In the genomic region with DNA sequence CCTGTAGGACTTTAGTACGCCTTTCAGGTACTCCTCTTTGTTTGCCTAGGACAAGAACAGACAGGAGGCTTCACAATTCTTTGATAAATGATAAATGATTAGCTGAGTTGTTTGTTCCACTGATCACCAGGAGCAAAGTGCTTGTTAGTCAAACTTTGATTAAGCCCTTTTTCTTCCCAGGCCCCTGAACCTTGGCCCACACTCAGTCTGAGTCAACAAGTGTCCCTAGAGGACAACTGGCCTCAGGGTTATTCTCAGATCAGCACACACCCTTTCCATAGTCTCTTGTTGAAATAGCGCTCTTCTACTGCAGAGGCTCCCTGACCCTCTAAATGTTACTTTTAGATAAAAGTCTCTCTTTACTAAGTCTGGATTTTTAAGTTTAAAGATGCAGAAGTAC, we compare ENCODE assay signal across 14 mouse cellular contexts. TPM values are rescaled to one million over a fixed set of nuclear protein-coding genes. Genes with fewer than 3 reads are reported as not detected.
DNase-seq lines count a peak whose midpoint lies in the region; ATAC-seq lines count a peak whose summit lies in the region.
"Had no signal": no experiment of that assay in that cellular context is flagged by ENCODE, and none has a peak within 500 bp of the region (broad histone marks: within the 10 kb centered on the region; RNA-seq: fewer than 3 reads in every experiment).

No protein-coding gene starts in this region.

- H3K4me1 ChIP-seq in hindbrain, embryonic 12.5 days: no peaks in the 10 kb centered on the region
- no peaks in the 10 kb centered on the region for H3K4me1 ChIP-seq in limb, embryonic 10.5 days
- H3K4me1 ChIP-seq: embryonic facial prominence, embryonic 15.5 days had no signal

- no peak overlapping the region for H3K27ac ChIP-seq in hindbrain, embryonic 12.5 days
- H3K27ac ChIP-seq in limb, embryonic 10.5 days: no peak overlapping the region
- H3K27ac ChIP-seq: embryonic facial prominence, embryonic 15.5 days had no signal

- no peak for ATAC-seq in inflammation-experienced regulatory T-cells, adult 6 months
- ATAC-seq in hindbrain, embryonic 12.5 days (ENCODE audit: low FRiP score): no peak
- ATAC-seq: Patski had no signal

- no peak overlapping the region for H3K4me2 ChIP-seq in hindbrain, embryonic 12.5 days (replicated peaks)
- H3K4me2 ChIP-seq: embryonic facial prominence, embryonic 15.5 days had no signal

- no peaks in the 10 kb centered on the region for H3K27me3 ChIP-seq in hindbrain, embryonic 12.5 days
- H3K27me3 ChIP-seq in limb, embryonic 10.5 days (ENCODE audit: low read depth, poor library complexity, severe bottlenecking): no peaks in the 10 kb centered on the region
- H3K27me3 ChIP-seq: embryonic facial prominence, embryonic 15.5 days had no signal

- peak; percentile 39 to 65 for DNase-seq in urinary bladder, postnatal 36 days (ENCODE audit: low spot score in 2 of 2)
- no peak for DNase-seq in urinary bladder, postnatal 4 days (ENCODE audit: low spot score in 2 of 2)
- DNase-seq in heart, postnatal 25 days (ENCODE audit: low spot score): peak; percentile 18
- DNase-seq in kidney, postnatal 4 days: peak; percentile 15 to 39
- no peak for DNase-seq in cerebellum, postnatal 25 days
- DNase-seq in limb, embryonic 10.5 days (ENCODE audit: low spot score): no peak
- DNase-seq: lung, postnatal 36 days had no signal

- intact Hi-C loops in heart, postnatal 25 days (cut with DNase I): loop anchor here (2.0 kb wide), 2 partner anchors 16 to 108 kb away; no protein-coding TSS in a partner anchor

- H3K9ac ChIP-seq in hindbrain, embryonic 12.5 days: no peak overlapping the region
- H3K9ac ChIP-seq: embryonic facial prominence, embryonic 15.5 days had no signal

- H3K4me3 ChIP-seq in hindbrain, embryonic 12.5 days: no peak overlapping the region
- no peak overlapping the region for H3K4me3 ChIP-seq in limb, embryonic 10.5 days
- H3K4me3 ChIP-seq: embryonic facial prominence, embryonic 15.5 days had no signal

- 53% methylated on average over 2 of the region's 2 CpGs for WGBS in hindbrain, embryonic 12.5 days
- WGBS in limb, embryonic 10.5 days: 72% methylated on average over 2 of the region's 2 CpGs

- no peaks in the 10 kb centered on the region for H3K36me3 ChIP-seq in hindbrain, embryonic 12.5 days
- no peaks in the 10 kb centered on the region for H3K36me3 ChIP-seq in limb, embryonic 10.5 days
- H3K36me3 ChIP-seq: embryonic facial prominence, embryonic 15.5 days had no signal

- H3K9me3 ChIP-seq in hindbrain, embryonic 12.5 days (replicated peaks): no peaks in the 10 kb centered on the region
- no peaks in the 10 kb centered on the region for H3K9me3 ChIP-seq in limb, embryonic 10.5 days (replicated peaks)
- H3K9me3 ChIP-seq: embryonic facial prominence, embryonic 15.5 days had no signal

RNA-seq across cellular contexts. Expression of gene Gm10203, which starts 11.0 kb away (rescaled TPM):
- total RNA-seq in heart, postnatal 25 days (2021): not detected
- not detected for polyA plus RNA-seq in inflammation-experienced regulatory T-cells, adult 6 months (2017; shearing (Covaris generic))
- polyA plus RNA-seq in hindbrain, embryonic 12.5 days (2016; fragmentation: Nextera tagmentation; extraction: Ambion mirVana): not detected in 2 replicates
- polyA plus RNA-seq in limb, embryonic 10.5 days (2016; fragmentation: Nextera tagmentation; extraction: Ambion mirVana): not detected in 2 replicates
- total RNA-seq: left cerebral cortex, adult 18-20 months had no signal
- polyA plus RNA-seq: embryonic facial prominence, embryonic 15.5 days; gonadal fat pad, adult 2 months; Patski; urinary bladder, adult 2 months had no signal

RNA-seq across cellular contexts. Expression of gene Dennd5b, which starts 17.5 kb away (rescaled TPM):
- 10 to 100 TPM; 14.3 to 18.0 TPM for total RNA-seq in heart, postnatal 25 days (2021)
- under 1 TPM; 0.23 to 0.66 (median 0.57) TPM for polyA plus RNA-seq in inflammation-experienced regulatory T-cells, adult 6 months (2017; shearing (Covaris generic))
- 19.1 and 20.2 TPM in 2 replicates for polyA plus RNA-seq in hindbrain, embryonic 12.5 days (2016; fragmentation: Nextera tagmentation; extraction: Ambion mirVana)
- polyA plus RNA-seq in limb, embryonic 10.5 days (2016; fragmentation: Nextera tagmentation; extraction: Ambion mirVana): 7.6 and 8.7 TPM in 2 replicates

RNA-seq across cellular contexts. Expression of gene Etfbkmt, which starts 20.7 kb away (rescaled TPM):
- total RNA-seq in heart, postnatal 25 days (2021): 10 to 100 TPM; 27.4 to 28.0 TPM
- polyA plus RNA-seq in inflammation-experienced regulatory T-cells, adult 6 months (2017; shearing (Covaris generic)): 10 to 100 TPM; 42.0 to 73.9 (median 68.8) TPM
- polyA plus RNA-seq in hindbrain, embryonic 12.5 days (2016; fragmentation: Nextera tagmentation; extraction: Ambion mirVana): 8.5 and 8.8 TPM in 2 replicates
- polyA plus RNA-seq in limb, embryonic 10.5 days (2016; fragmentation: Nextera tagmentation; extraction: Ambion mirVana): 14.4 and 15.8 TPM in 2 replicates

Comparison
In these comparisons a context has a peak if more than half of its experiments do, and no peak if none do; other contexts are left out.
1. DNase-seq: peak in urinary bladder, postnatal 36 days (2 of 2), heart, postnatal 25 days (single experiment) and kidney, postnatal 4 days (2 of 2); none in urinary bladder, postnatal 4 days (0 of 2), cerebellum, postnatal 25 days (0 of 2) and limb, embryonic 10.5 days (single experiment).